Comparison of ENCODE assay signal across 8 mouse cellular contexts in the genomic region with DNA sequence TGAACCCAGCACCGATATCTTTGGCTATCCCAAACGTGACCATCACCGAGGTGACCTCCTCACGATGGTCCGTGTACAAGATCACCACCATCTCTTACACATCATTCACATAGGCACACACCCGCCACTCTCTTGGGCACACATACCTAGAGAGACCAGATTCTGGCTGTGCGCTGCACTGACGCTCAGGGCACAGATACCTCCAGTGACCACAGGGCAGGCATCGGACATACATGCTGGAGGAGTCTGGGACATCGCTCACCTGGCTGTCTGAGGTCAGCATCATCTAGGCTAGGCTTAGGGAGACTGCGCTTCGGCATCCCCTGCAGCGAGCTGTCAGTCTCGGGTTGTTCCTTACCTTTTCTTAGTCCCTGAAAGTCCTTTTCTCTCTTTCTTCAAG. TPM values are rescaled to one million over a fixed set of nuclear protein-coding genes. Genes with fewer than 3 reads are reported as not detected.
A peak's percentile ranks its signal among the peaks of the same experiment; 100 is the strongest.
DNase-seq lines count a peak whose midpoint lies in the region; ATAC-seq lines count a peak whose summit lies in the region.

No protein-coding gene starts in this region.

- H3K4me1 ChIP-seq in liver, embryonic 12.5 days = peaks cover 17% of the 10 kb centered on the region

- no peak overlapping the region for H3K9ac ChIP-seq in liver, embryonic 12.5 days

- DNase-seq in embryo, embryonic 10 days (ENCODE audit: low spot score) = peak; percentile 20
- DNase-seq in embryo, embryonic 9.5 days (ENCODE audit: extremely low spot score) = no peak
- DNase-seq in thymus, postnatal 14 days = peak; percentile 12
- no peak for DNase-seq in thymus, postnatal 36 days
- no peak for DNase-seq in spleen, adult 18-20 months
- DNase-seq in right cerebral cortex, adult 18-20 months = no peak
- DNase-seq in urinary bladder, postnatal 25 days (ENCODE audit: low spot score) = no peak

- H3K36me3 ChIP-seq in liver, embryonic 12.5 days = no peaks in the 10 kb centered on the region

- H3K27ac ChIP-seq in liver, embryonic 12.5 days = no peak overlapping the region

- peaks cover 59% of the 10 kb centered on the region for H3K27me3 ChIP-seq in liver, embryonic 12.5 days (replicated peaks)

- peak; percentile 12 for ATAC-seq in liver, embryonic 12.5 days

- H3K4me3 ChIP-seq in liver, embryonic 12.5 days = no peak overlapping the region

- H3K9me3 ChIP-seq in liver, embryonic 12.5 days (replicated peaks) = no peaks in the 10 kb centered on the region

- peak overlapping the region; percentile 71 for H3K4me2 ChIP-seq in liver, embryonic 12.5 days

- WGBS in liver, embryonic 12.5 days (ENCODE audit: insufficient replicate concordance) = 18% methylated on average over 14 of the region's 14 CpGs

RNA-seq across cellular contexts. Expression of gene Gprc5b, which starts 0.7 kb away (rescaled TPM):
- 0.46 and 0.73 TPM in 2 replicates for polyA plus RNA-seq in liver, embryonic 12.5 days (2016; fragmentation: Nextera tagmentation; extraction: Ambion mirVana)

Comparison
In these comparisons a context has a peak if more than half of its experiments do, and no peak if none do; other contexts are left out.
1. DNase-seq: peak in embryo, embryonic 10 days (single experiment) and thymus, postnatal 14 days (single experiment); none in embryo, embryonic 9.5 days (single experiment), thymus, postnatal 36 days (0 of 2), spleen, adult 18-20 months (0 of 2), right cerebral cortex, adult 18-20 months (single experiment) and urinary bladder, postnatal 25 days (single experiment).